Mouse (Mus musculus) lung, adult 18-20 months (tissue): ENCODE data around the gene Olfr390.

Experiments used
- DNase-seq, 2 experiments: peaks; one replicate each; pipeline ENCODE4 v3.0.0; 2022; ENCODE audit warnings: mixed read lengths in 2 of 2

Olfr390 gene

GRCm38 (mm10) chr11:73782664-73783063, at the start of gene Olfr390:
Gene Olfr390, plus strand, starts transcription at chr11:73782964.
- DNase-seq: no peak

- no peak for DNase-seq
Observed at GRCm38 (mm10) chr11:73759115-73759514, 23.6 kb upstream of the Olfr390 start.

GRCm38 (mm10) chr11:73780613-73781012, 2.2 kb upstream of the Olfr390 start, which contains the start of gene Olfr389:
Gene Olfr389, minus strand, starts transcription at chr11:73780713.
- DNase-seq: no peak

GRCm38 (mm10) chr11:73802952-73803351, 20.2 kb downstream of the Olfr390 start, which contains the start of gene Olfr391-ps:
Gene Olfr391-ps, minus strand, starts transcription at chr11:73803052.
- DNase-seq: no peak

GRCm38 (mm10) chr11:73816949-73817348, 34.2 kb downstream of the Olfr390 start, which contains the start of gene Olfr392:
Gene Olfr392, minus strand, starts transcription at chr11:73817049.
- DNase-seq: no peak
